Mouse (Mus musculus) liver, adult 2 months (tissue): ENCODE results near the gene Muc3.

ENCODE experiments used
- CTCF ChIP-seq: fragments of 200-500 bp; IDR thresholded peaks from 2 replicates; pipeline ENCODE4 v1.5.1; 2011; ENCODE audit warnings: low read depth, low read length, control low read depth
- POLR2A ChIP-seq: fragments of 200-500 bp; IDR thresholded peaks from 2 replicates; pipeline ENCODE4 v1.6.1; 2011; ENCODE audit warnings: low read length, control low read depth; ENCODE audit not compliant: insufficient read depth; ENCODE audit errors: extremely low read depth

- TF ChIP-seq CTCF (no peak), POLR2A (no peak)
Observed at GRCm38 (mm10) chr5:137096037-137096436, 53.1 kb downstream of the Muc3 start.
